Mouse (Mus musculus): ENCODE results near the gene Rnf224. TPM values are rescaled to one million over a fixed set of nuclear protein-coding genes. Genes with fewer than 3 reads are reported as not detected.

Gene Rnf224
- polyA plus RNA-seq, 1 experiment = not detected

DNA sequence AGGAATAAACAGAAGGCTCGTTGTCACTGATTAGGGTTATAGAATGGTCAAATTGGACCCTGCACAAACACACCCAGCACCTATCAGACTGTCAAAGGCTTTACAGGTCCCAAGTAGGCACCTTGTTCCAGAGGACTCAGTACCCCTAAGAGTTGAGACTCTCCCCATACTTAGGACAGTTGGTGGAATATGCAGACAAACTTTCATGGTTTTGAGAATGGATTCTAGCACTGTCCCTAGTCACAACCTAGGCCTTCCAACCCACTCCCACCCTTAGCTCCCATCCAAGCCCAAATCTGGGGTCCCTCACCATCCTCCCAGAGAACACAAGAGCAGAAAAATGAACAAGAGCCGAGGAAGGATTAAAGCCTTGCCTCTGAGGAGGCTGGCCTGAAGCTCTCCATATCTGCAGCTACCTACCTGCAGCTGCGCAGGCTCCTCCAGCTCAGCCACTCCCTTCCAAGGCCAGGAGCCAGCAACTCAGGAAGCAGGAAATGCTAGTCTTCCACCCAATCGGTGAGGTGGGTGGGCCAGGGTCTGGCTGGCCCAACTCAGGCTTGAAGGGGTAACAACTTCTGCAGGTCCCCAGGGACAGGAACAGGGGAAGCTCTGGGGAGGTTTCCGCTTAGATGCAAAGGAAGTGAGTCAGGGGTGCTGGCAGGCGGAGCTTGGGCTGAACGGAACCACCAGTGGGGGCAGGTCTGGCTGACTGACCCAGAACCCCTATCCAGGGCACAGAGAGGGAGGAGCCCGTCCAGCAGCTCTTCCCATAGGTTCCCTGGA is 40.2 kb downstream of the Rnf224 start, which contains the start of gene Tor4a:
Gene Tor4a (minus strand): TSS at position 715 of the 783 bp plus-strand sequence.
- peak within 1 kb of the TSS; percentile 76 for H3K4me3 ChIP-seq (ENCODE audit: insufficient read depth, low read length)
- TF ChIP-seq POLR2A (IDR thresholded peaks at IDR 0.05; ENCODE audit: borderline replicate concordance, low read depth, low read length) (no peak), CTCF (IDR thresholded peaks at IDR 0.05; ENCODE audit: low read depth, low read length) (no peak)
- peak within 1 kb of the TSS; percentile 87 for H3K27ac ChIP-seq (ENCODE audit: insufficient read depth, low read depth, low read length)
- peaks cover 21% of the 10 kb centered on the region for H3K4me1 ChIP-seq (ENCODE audit: control insufficient read depth, insufficient read depth, low read length)

DNA sequence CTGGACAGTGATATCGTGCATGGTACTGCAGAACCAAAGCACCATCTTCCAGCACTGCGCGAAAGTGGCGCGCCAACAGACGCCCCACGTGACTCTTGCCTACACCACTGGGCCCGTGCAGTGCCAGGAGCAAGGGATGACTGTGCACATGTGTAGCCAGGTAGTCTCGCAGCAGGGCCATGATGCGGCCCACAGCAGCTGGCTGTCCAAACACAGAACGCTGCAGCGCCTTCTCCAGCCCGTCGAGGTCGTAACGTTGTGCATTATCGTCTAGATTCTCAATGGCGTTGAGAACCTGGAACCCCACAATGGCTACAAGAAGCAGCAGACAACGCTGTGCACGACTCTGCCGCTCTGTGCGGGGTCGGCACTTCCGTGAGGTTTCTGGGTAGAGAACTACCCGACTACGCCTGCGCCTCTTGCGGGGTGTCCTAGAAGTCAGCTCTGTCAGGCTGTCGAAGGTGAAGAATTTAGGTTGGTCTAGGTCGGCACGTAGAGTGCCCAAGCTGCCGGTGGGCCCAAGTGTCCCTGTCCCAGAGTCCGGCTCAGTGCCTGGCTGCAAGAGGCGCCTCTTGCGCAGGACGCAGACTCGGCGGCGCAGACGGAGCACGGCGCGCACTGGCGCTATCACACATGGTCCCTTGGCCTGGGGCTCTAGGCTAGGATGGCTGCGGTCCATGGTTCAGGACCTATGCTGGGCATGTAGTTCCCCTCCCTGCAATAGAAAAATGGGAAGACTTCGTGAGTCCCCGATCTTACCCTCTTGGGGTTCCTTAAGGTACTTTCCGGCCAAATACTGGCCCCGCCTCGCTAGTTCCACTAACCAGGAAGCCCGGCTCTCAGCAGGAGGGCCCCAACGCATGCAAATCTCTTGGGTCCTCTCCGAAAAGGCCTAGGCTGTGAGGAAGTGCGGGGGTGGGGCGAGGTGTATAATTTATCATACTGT is 41.1 kb downstream of the Rnf224 start:
- peaks cover 21% of the 10 kb centered on the region for H3K4me1 ChIP-seq (ENCODE audit: control insufficient read depth, insufficient read depth, low read length)
- peak overlapping the region; percentile 76 for H3K4me3 ChIP-seq (ENCODE audit: insufficient read depth, low read length)
- H3K27ac ChIP-seq (ENCODE audit: insufficient read depth, low read depth, low read length) = peak overlapping the region; percentile 87
- no peak for TF ChIP-seq CTCF (IDR thresholded peaks at IDR 0.05; ENCODE audit: low read depth, low read length)
- no peak for TF ChIP-seq POLR2A (IDR thresholded peaks at IDR 0.05; ENCODE audit: borderline replicate concordance, low read depth, low read length)

DNA sequence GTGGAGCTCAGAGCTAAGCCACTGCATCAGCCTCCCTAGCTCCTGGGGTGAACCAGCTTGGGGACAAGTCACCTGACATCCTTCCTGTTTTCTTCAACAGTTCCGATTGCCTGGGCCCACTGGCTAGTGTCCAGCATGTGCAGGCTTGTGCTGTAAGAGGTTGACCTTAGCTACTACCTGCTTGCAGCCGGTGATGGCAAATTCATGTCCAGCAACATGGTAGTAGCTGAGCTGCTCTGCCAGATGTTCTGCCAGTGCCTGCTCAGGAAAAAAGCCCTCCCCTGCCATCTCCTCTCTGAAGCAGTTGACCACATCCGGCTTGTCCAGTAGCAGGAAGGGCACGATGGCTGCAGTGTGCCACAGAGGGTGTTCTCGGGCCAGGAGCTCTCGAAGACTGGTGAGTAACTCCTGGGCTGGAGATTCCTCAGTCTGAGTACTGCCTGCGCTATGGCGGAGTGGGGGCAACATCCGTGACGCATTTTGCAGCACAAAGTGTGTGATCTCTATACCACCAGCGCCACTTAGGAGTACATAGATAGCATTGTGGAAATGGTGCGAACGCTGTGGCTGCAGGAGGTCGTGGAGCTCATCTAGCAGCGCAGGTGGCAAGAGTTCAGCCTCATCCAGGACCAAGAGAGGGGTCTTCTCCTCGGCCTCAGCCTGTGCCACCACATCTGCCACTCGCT is 42.0 kb downstream of the Rnf224 start:
- Histone ChIP-seq H3K4me3 (ENCODE audit: insufficient read depth, low read length) (peak overlapping the region; percentile 76), H3K27ac (ENCODE audit: insufficient read depth, low read depth, low read length) (peak overlapping the region; percentile 87), H3K4me1 (ENCODE audit: control insufficient read depth, insufficient read depth, low read length) (peaks cover 21% of the 10 kb centered on the region)
- TF ChIP-seq CTCF (IDR thresholded peaks at IDR 0.05; ENCODE audit: low read depth, low read length) (no peak), POLR2A (IDR thresholded peaks at IDR 0.05; ENCODE audit: borderline replicate concordance, low read depth, low read length) (0 out of 2 replicates have a peak, but pooled peaks have one; percentile 40)

DNA sequence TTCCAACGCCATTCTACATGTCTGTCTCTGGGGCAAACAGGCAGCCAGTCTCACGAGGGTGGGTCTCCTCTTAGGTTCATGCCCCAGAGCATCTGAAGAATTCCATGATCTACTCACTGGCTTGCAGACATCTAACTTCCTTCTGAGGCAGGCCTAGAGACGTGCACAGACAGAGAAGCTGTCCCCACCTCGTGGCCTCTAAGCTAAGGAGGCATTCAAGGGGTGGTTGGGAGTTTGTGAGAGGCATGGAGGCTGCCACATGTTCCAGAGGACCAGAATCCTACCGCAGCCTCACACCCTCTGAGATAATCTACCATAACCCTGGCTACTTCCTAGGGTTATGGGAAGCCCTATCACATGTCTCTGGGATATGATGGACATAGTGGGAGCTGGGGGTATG is 42.6 kb downstream of the Rnf224 start:
- Histone ChIP-seq H3K4me3 (ENCODE audit: insufficient read depth, low read length) (peak overlapping the region; percentile 76), H3K27ac (ENCODE audit: insufficient read depth, low read depth, low read length) (peak overlapping the region; percentile 87), H3K4me1 (ENCODE audit: control insufficient read depth, insufficient read depth, low read length) (peaks cover 20% of the 10 kb centered on the region)
- TF ChIP-seq POLR2A (IDR thresholded peaks at IDR 0.05; ENCODE audit: borderline replicate concordance, low read depth, low read length) (no peak), CTCF (IDR thresholded peaks at IDR 0.05; ENCODE audit: low read depth, low read length) (no peak)

DNA sequence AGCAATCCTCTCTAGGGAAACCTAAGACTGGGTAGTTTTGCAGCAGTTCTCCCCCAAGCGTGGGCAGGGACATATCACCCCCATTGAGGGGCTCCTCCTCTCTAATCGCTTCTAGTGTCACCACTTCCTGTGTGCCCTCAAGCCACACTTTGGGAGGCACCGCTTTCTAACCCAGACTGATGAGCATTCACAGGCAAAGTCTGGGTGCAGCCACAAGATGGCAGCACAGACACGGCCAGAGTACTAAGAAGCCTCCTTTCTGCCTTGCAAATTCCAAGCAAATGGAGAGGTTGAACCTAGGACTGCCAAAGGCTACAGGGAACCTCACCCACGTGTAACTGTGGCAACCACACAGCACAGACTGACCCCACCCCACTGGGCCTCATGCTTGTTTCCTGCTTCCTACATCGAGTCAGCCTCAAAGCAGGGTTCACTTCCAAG is 43.2 kb downstream of the Rnf224 start:
- TF ChIP-seq CTCF (IDR thresholded peaks at IDR 0.05; ENCODE audit: low read depth, low read length) = peak; percentile 64
- no peak for TF ChIP-seq POLR2A (IDR thresholded peaks at IDR 0.05; ENCODE audit: borderline replicate concordance, low read depth, low read length)
- peaks cover 18% of the 10 kb centered on the region for H3K4me1 ChIP-seq (ENCODE audit: control insufficient read depth, insufficient read depth, low read length)
- H3K27ac ChIP-seq (ENCODE audit: insufficient read depth, low read depth, low read length) = peak overlapping the region; percentile 87
- H3K4me3 ChIP-seq (ENCODE audit: insufficient read depth, low read length) = peak overlapping the region; percentile 76

DNA sequence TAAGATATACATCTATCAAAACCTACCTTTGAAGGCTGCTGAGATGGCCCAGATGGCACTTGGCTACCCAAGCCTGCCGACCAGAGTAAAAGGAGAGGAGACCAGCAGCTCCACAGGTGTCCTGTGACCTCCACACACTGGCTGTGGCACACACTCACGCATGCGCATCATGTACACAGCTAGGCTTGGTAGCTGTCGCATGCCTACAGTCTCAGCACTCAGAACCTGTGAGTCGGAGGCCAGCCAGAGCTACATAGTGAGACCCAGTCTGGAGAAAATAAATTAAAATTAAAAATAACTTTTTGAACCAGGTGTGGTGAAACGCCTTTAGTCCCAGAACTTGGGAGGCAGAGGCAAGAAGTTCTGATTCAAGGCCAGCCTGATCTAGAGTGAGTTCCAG is 48.7 kb downstream of the Rnf224 start:
- no peak overlapping the region for H3K27ac ChIP-seq (ENCODE audit: insufficient read depth, low read depth, low read length)
- TF ChIP-seq POLR2A (IDR thresholded peaks at IDR 0.05; ENCODE audit: borderline replicate concordance, low read depth, low read length) (no peak), CTCF (IDR thresholded peaks at IDR 0.05; ENCODE audit: low read depth, low read length) (no peak)
- no peaks in the 10 kb centered on the region for H3K4me1 ChIP-seq (ENCODE audit: control insufficient read depth, insufficient read depth, low read length)
- H3K4me3 ChIP-seq (ENCODE audit: insufficient read depth, low read length) = no peak overlapping the region

DNA sequence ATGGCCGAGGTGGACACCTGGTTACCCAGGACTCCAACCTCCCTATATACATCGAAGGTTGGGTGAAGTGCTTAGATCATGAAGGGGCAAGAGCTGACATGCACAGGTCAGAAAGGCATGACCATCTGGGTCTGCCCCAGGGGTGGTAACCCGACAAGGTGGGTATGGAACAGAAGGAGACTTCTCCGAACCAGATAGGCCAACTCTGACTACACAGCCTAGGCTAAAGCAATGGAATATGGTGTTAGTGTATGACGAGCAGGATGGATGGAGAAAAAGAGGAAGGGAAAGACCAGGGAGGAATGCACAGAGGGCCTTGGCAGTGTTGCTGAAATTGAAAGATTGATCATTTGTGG is 50.0 kb downstream of the Rnf224 start:
- Histone ChIP-seq H3K4me3 (ENCODE audit: insufficient read depth, low read length) (no peak overlapping the region), H3K27ac (ENCODE audit: insufficient read depth, low read depth, low read length) (no peak overlapping the region), H3K4me1 (ENCODE audit: control insufficient read depth, insufficient read depth, low read length) (no peaks in the 10 kb centered on the region)
- no peak for TF ChIP-seq POLR2A (IDR thresholded peaks at IDR 0.05; ENCODE audit: borderline replicate concordance, low read depth, low read length)
- TF ChIP-seq CTCF (IDR thresholded peaks at IDR 0.05; ENCODE audit: low read depth, low read length) = no peak

DNA sequence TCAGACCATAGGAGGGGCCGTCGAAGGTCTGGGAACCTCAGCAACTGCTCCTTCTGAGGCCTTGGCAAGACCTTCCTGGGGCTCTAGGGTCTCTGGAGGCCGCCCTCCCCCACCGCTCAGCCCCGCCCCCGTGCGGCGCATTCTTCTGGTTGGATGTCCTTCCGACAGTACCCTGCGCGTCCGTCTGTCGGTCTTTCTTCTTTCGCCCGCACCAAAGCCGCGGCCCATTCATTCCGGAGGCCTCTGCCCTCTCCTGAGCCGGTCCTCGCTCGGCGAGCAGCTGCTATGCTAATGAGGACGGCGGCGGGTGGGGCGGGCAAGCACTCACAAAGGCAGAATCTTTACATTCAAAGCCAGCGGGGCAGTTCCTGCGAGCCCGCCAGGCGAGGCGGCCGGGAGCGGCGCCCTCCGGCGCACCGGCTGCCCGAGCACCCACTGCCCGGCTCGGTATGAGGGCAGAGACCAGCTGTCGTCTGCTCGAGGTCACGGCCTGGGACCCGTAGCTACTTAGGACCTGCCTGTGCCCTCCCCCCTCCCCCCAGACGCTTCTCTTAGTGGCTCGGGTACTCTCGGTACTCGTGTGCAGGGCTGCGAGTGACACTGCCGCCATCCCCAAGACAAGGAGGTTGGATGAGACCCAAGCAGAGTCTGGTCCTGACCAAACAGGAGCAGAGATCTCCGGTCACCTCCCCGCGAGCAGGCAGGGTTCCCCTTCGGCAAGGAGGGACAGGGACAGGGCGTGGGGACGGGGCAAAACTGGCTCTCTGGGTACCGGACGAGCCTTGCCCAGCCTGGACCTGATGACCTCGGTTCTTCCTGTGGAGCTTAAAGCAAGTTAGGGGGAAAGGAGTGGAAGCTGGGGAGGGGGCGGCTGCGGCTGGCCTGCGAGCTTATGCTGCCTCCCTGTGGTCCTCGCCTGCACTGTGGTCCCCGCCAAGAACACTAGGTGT is 50.7 kb downstream of the Rnf224 start:
- no peaks in the 10 kb centered on the region for H3K4me1 ChIP-seq (ENCODE audit: control insufficient read depth, insufficient read depth, low read length)
- H3K27ac ChIP-seq (ENCODE audit: insufficient read depth, low read depth, low read length) = no peak overlapping the region
- TF ChIP-seq CTCF (IDR thresholded peaks at IDR 0.05; ENCODE audit: low read depth, low read length) = no peak
- TF ChIP-seq POLR2A (IDR thresholded peaks at IDR 0.05; ENCODE audit: borderline replicate concordance, low read depth, low read length) = no peak
- H3K4me3 ChIP-seq (ENCODE audit: insufficient read depth, low read length) = peak overlapping the region; percentile 43

All from bone marrow macrophage, adult 2 months (primary cell).